Mouse (Mus musculus): ENCODE data around the gene Stk32b.

GRCm38 (mm10) chr5:37736213-37736612, 19.2 kb upstream of the Stk32b start:
- TF ChIP-seq CTCF (IDR thresholded peaks at IDR 0.05; ENCODE audit: control insufficient read depth, insufficient read depth, low read length): no peak
- TF ChIP-seq POLR2A (IDR thresholded peaks at IDR 0.05; ENCODE audit: borderline replicate concordance, control insufficient read depth, low read depth, low read length): no peak

Measured in bone marrow, adult 2 months (tissue).